Mouse (Mus musculus) cortical plate, adult 2 months (tissue): ENCODE results near the gene Yipf7.

Experiments used
- CTCF ChIP-seq: fragments of 200-500 bp; IDR thresholded peaks from 2 replicates; pipeline ENCODE4 v1.5.1; 2011; ENCODE audit warnings: mild to moderate bottlenecking, control low read depth, low read length; ENCODE audit not compliant: insufficient read depth; ENCODE audit errors: extremely low read depth
- POLR2A ChIP-seq: fragments of 200-500 bp; IDR thresholded peaks from 2 replicates; pipeline ENCODE4 v1.6.1; 2011; ENCODE audit warnings: mild to moderate bottlenecking, low read length, control low read depth; ENCODE audit not compliant: insufficient read depth; ENCODE audit errors: extremely low read depth

GRCm38 (mm10) chr5:69522064-69522463, 20.4 kb downstream of the Yipf7 start:
- TF ChIP-seq CTCF (no peak), POLR2A (no peak)
